Mouse (Mus musculus): ENCODE results near the gene Pole2.

GRCm38 (mm10) chr12:69204052-69204833 is 23.8 kb downstream of the Pole2 start, which contains the start of gene Gm49384:
- TF ChIP-seq GATA1 (IDR thresholded peaks at IDR 0.05; ENCODE audit: borderline replicate concordance, low read length) (no peak), FLI1 (IDR thresholded peaks at IDR 0.05; ENCODE audit: low read length) (no peak)
